Mouse (Mus musculus) erythroblast, embryonic 14.5 days (primary cell): ENCODE data around the gene Sirt4. TPM values are rescaled to one million over a fixed set of nuclear protein-coding genes. Genes with fewer than 3 reads are reported as not detected.

Source experiments
- H3K27me3 ChIP-seq: 2 replicates; pipeline ENCODE4 v1.6.1; 2012; ENCODE audit warnings: inconsistent platforms; ENCODE audit not compliant: control insufficient read depth
- H3K36me3 ChIP-seq: 2 replicates; pipeline ENCODE4 v1.6.1; 2012; ENCODE audit warnings: mild to moderate bottlenecking, inconsistent platforms; ENCODE audit not compliant: control insufficient read depth
- H3K4me1 ChIP-seq: 2 replicates; pipeline ENCODE4 v1.6.1; 2012; ENCODE audit warnings: inconsistent platforms; ENCODE audit not compliant: control insufficient read depth
- H3K4me3 ChIP-seq: replicated peaks from 2 replicates; pipeline ENCODE3; 2012; ENCODE audit warnings: moderate library complexity, mild to moderate bottlenecking, inconsistent platforms
- H3K9me3 ChIP-seq: 2 replicates; pipeline ENCODE4 v1.6.1; 2012; ENCODE audit warnings: low read length, inconsistent platforms, mixed read lengths; ENCODE audit not compliant: control insufficient read depth
- GATA1 ChIP-seq: IDR thresholded peaks from 2 replicates; pipeline ENCODE4 v1.6.1; 2012; ENCODE audit warnings: low read length, inconsistent platforms, mixed read lengths
- TAL1 ChIP-seq: IDR thresholded peaks from 3 replicates; pipeline ENCODE4 v1.6.1; 2012; ENCODE audit warnings: low read length, inconsistent platforms, mixed read lengths
- polyA plus RNA-seq: library from polyadenylated mRNA; stranded (reverse); fragments of >175 nt; gene quantifications from 2 replicates; pipeline ENCODE4 v1.2.3, GENCODE M21; 2012

The Sirt4 gene
- polyA plus RNA-seq, 1 experiment = 0.23 TPM

GRCm38 (mm10) chr5:115479561-115479960 lies 5.0 kb downstream of the Sirt4 start:
- H3K27me3 ChIP-seq = peaks cover 4% of the 10 kb centered on the region
- H3K9me3 ChIP-seq = no peaks in the 10 kb centered on the region
- H3K4me1 ChIP-seq = peaks cover 35% of the 10 kb centered on the region
- H3K36me3 ChIP-seq = peaks cover 19% of the 10 kb centered on the region
- H3K4me3 ChIP-seq = no peak overlapping the region
- no peak for TF ChIP-seq TAL1
- TF ChIP-seq GATA1 = no peak

GRCm38 (mm10) chr5:115476107-115476727 lies 8.3 kb downstream of the Sirt4 start:
- H3K36me3 ChIP-seq = peaks cover 12% of the 10 kb centered on the region
- peaks cover 22% of the 10 kb centered on the region for H3K4me1 ChIP-seq
- no peaks in the 10 kb centered on the region for H3K9me3 ChIP-seq
- H3K27me3 ChIP-seq = peaks cover 8% of the 10 kb centered on the region
- no peak for TF ChIP-seq GATA1
- no peak for TF ChIP-seq TAL1
- H3K4me3 ChIP-seq = peak overlapping the region; percentile 17

- TF ChIP-seq TAL1 = no peak
- TF ChIP-seq GATA1 = no peak
- Histone ChIP-seq H3K4me3 (peak overlapping the region; percentile 19), H3K27me3 (peaks cover 11% of the 10 kb centered on the region), H3K9me3 (no peaks in the 10 kb centered on the region), H3K4me1 (peaks cover 22% of the 10 kb centered on the region), H3K36me3 (peaks cover 12% of the 10 kb centered on the region)
Measured at GRCm38 (mm10) chr5:115475337-115476106, 9.0 kb downstream of the Sirt4 start.

GRCm38 (mm10) chr5:115474174-115474828 lies 10.2 kb downstream of the Sirt4 start:
- peak overlapping the region; percentile 30 for H3K4me3 ChIP-seq
- H3K9me3 ChIP-seq = no peaks in the 10 kb centered on the region
- H3K4me1 ChIP-seq = peaks cover 18% of the 10 kb centered on the region
- peaks cover 5% of the 10 kb centered on the region for H3K36me3 ChIP-seq
- TF ChIP-seq TAL1 (no peak), GATA1 (no peak)
- H3K27me3 ChIP-seq = peaks cover 15% of the 10 kb centered on the region

GRCm38 (mm10) chr5:115473191-115473590 lies 11.3 kb downstream of the Sirt4 start:
- no peak overlapping the region for H3K4me3 ChIP-seq
- TF ChIP-seq TAL1 = no peak
- no peak for TF ChIP-seq GATA1

GRCm38 (mm10) chr5:115470766-115471531 lies 13.6 kb downstream of the Sirt4 start:
- Histone ChIP-seq H3K4me3 (no peak overlapping the region), H3K36me3 (no peaks in the 10 kb centered on the region), H3K4me1 (peaks cover 16% of the 10 kb centered on the region), H3K9me3 (no peaks in the 10 kb centered on the region), H3K27me3 (peaks cover 17% of the 10 kb centered on the region)
- TF ChIP-seq TAL1 (no peak), GATA1 (no peak)

More at GRCm38 (mm10) chr5:115473191-115473590, 11.3 kb downstream of the Sirt4 start:
- Histone ChIP-seq H3K27me3 (peaks cover 15% of the 10 kb centered on the region), H3K4me1 (peaks cover 18% of the 10 kb centered on the region), H3K9me3 (no peaks in the 10 kb centered on the region), H3K36me3 (peaks cover 4% of the 10 kb centered on the region)

- Histone ChIP-seq H3K4me1 (peaks cover 11% of the 10 kb centered on the region), H3K4me3 (no peak overlapping the region), H3K27me3 (peaks cover 16% of the 10 kb centered on the region), H3K36me3 (no peaks in the 10 kb centered on the region), H3K9me3 (no peaks in the 10 kb centered on the region)
- no peak for TF ChIP-seq GATA1
- no peak for TF ChIP-seq TAL1
Measured at GRCm38 (mm10) chr5:115469791-115470190, 14.7 kb downstream of the Sirt4 start.

- TF ChIP-seq TAL1 = no peak
- TF ChIP-seq GATA1 = no peak
Measured at GRCm38 (mm10) chr5:115465642-115466420, 18.7 kb downstream of the Sirt4 start, which contains the start of gene Pla2g1b. Pla2g1b (plus strand) TSS chr5:115466262.

More at GRCm38 (mm10) chr5:115465642-115466420, 18.7 kb downstream of the Sirt4 start, which contains the start of gene Pla2g1b:
- Histone ChIP-seq H3K36me3 (no peaks in the 10 kb centered on the region), H3K9me3 (no peaks in the 10 kb centered on the region), H3K4me1 (peaks cover 5% of the 10 kb centered on the region), H3K4me3 (no peak within 1 kb of the TSS), H3K27me3 (peaks cover 10% of the 10 kb centered on the region)
